Mouse (Mus musculus): Measurements from ENCODE around the gene Sox5. TPM values are rescaled to one million over a fixed set of nuclear protein-coding genes. Genes with fewer than 3 reads are reported as not detected.

The Sox5 gene
- polyA plus RNA-seq, 1 experiment from 2014 or later: 246 TPM

- WGBS: 90% methylated on average over 4 of the region's 4 CpGs
- no peak overlapping the region for H3K4me3 ChIP-seq (replicated peaks; ENCODE audit: low read length)
- H3K9me3 ChIP-seq (ENCODE audit: control insufficient read depth, low read length): no peaks in the 10 kb centered on the region
- no peaks in the 10 kb centered on the region for H3K36me3 ChIP-seq (ENCODE audit: control insufficient read depth, insufficient read depth)
- no peak overlapping the region for H3K9ac ChIP-seq (replicated peaks; ENCODE audit: low read depth, low read length)
- no peaks in the 10 kb centered on the region for H3K4me1 ChIP-seq (replicated peaks; ENCODE audit: control insufficient read depth, insufficient read depth, low read length)
- no peak for ATAC-seq
- no peaks in the 10 kb centered on the region for H3K27me3 ChIP-seq (replicated peaks; ENCODE audit: control insufficient read depth, insufficient read depth, low read length)
- no peak overlapping the region for H3K4me2 ChIP-seq (ENCODE audit: low read length)
- H3K27ac ChIP-seq (ENCODE audit: low read length): no peak overlapping the region
These were observed 458.4 kb downstream of the Sox5 start for GRCm38 (mm10) chr6:144323372-144323771.

- 73% methylated on average over 13 of the region's 13 CpGs for WGBS
- Histone ChIP-seq H3K27ac (ENCODE audit: low read length) (no peak overlapping the region), H3K9me3 (ENCODE audit: control insufficient read depth, low read length) (no peaks in the 10 kb centered on the region), H3K36me3 (ENCODE audit: control insufficient read depth, insufficient read depth) (no peaks in the 10 kb centered on the region), H3K27me3 (replicated peaks; ENCODE audit: control insufficient read depth, insufficient read depth, low read length) (no peaks in the 10 kb centered on the region), H3K9ac (replicated peaks; ENCODE audit: low read depth, low read length) (no peak overlapping the region), H3K4me2 (ENCODE audit: low read length) (no peak overlapping the region), H3K4me1 (replicated peaks; ENCODE audit: control insufficient read depth, insufficient read depth, low read length) (no peaks in the 10 kb centered on the region), H3K4me3 (replicated peaks; ENCODE audit: low read length) (no peak overlapping the region)
- ATAC-seq: peak; percentile 52
These were observed 459.3 kb downstream of the Sox5 start for GRCm38 (mm10) chr6:144322297-144323047.

- Histone ChIP-seq H3K36me3 (ENCODE audit: control insufficient read depth, insufficient read depth) (no peaks in the 10 kb centered on the region), H3K27ac (ENCODE audit: low read length) (no peak overlapping the region), H3K4me2 (ENCODE audit: low read length) (no peak overlapping the region), H3K9ac (replicated peaks; ENCODE audit: low read depth, low read length) (no peak overlapping the region), H3K27me3 (replicated peaks; ENCODE audit: control insufficient read depth, insufficient read depth, low read length) (no peaks in the 10 kb centered on the region), H3K4me3 (replicated peaks; ENCODE audit: low read length) (no peak overlapping the region), H3K9me3 (ENCODE audit: control insufficient read depth, low read length) (no peaks in the 10 kb centered on the region), H3K4me1 (replicated peaks; ENCODE audit: control insufficient read depth, insufficient read depth, low read length) (no peaks in the 10 kb centered on the region)
- no peak for ATAC-seq
These were observed 461.4 kb downstream of the Sox5 start for GRCm38 (mm10) chr6:144320327-144320726.

- H3K9ac ChIP-seq (replicated peaks; ENCODE audit: low read depth, low read length): no peak overlapping the region
- no peak overlapping the region for H3K4me3 ChIP-seq (replicated peaks; ENCODE audit: low read length)
- no peak overlapping the region for H3K27ac ChIP-seq (ENCODE audit: low read length)
- no peaks in the 10 kb centered on the region for H3K9me3 ChIP-seq (ENCODE audit: control insufficient read depth, low read length)
- no peak for ATAC-seq
- H3K4me1 ChIP-seq (replicated peaks; ENCODE audit: control insufficient read depth, insufficient read depth, low read length): no peaks in the 10 kb centered on the region
- no peak overlapping the region for H3K4me2 ChIP-seq (ENCODE audit: low read length)
- 68% methylated on average over 6 of the region's 6 CpGs for WGBS
- H3K36me3 ChIP-seq (ENCODE audit: control insufficient read depth, insufficient read depth): no peaks in the 10 kb centered on the region
- no peaks in the 10 kb centered on the region for H3K27me3 ChIP-seq (replicated peaks; ENCODE audit: control insufficient read depth, insufficient read depth, low read length)
These were observed 462.1 kb downstream of the Sox5 start for GRCm38 (mm10) chr6:144319717-144320116.

- peak overlapping the region; percentile 75 for H3K27ac ChIP-seq (ENCODE audit: low read length)
- ATAC-seq: peak; percentile 80
- peaks cover 18% of the 10 kb centered on the region for H3K4me1 ChIP-seq (replicated peaks; ENCODE audit: control insufficient read depth, insufficient read depth, low read length)
- H3K9me3 ChIP-seq (ENCODE audit: control insufficient read depth, low read length): no peaks in the 10 kb centered on the region
- H3K9ac ChIP-seq (replicated peaks; ENCODE audit: low read depth, low read length): no peak overlapping the region
- peak overlapping the region; percentile 32 for H3K4me2 ChIP-seq (ENCODE audit: low read length)
- WGBS: 18% methylated on average over 17 of the region's 17 CpGs
- H3K27me3 ChIP-seq (replicated peaks; ENCODE audit: control insufficient read depth, insufficient read depth, low read length): no peaks in the 10 kb centered on the region
- H3K4me3 ChIP-seq (replicated peaks; ENCODE audit: low read length): no peak overlapping the region
- no peaks in the 10 kb centered on the region for H3K36me3 ChIP-seq (ENCODE audit: control insufficient read depth, insufficient read depth)
These were observed 468.7 kb downstream of the Sox5 start for GRCm38 (mm10) chr6:144312781-144313754.

GRCm38 (mm10) chr6:144312282-144312780, 469.4 kb downstream of the Sox5 start:
- no peak overlapping the region for H3K4me2 ChIP-seq (ENCODE audit: low read length)
- no peaks in the 10 kb centered on the region for H3K9me3 ChIP-seq (ENCODE audit: control insufficient read depth, low read length)
- peak; percentile 34; the same call in 1 of the 2 replicates for ATAC-seq
- H3K27ac ChIP-seq (ENCODE audit: low read length): peak overlapping the region; percentile 63
- 28% methylated on average over 7 of the region's 7 CpGs for WGBS
- H3K27me3 ChIP-seq (replicated peaks; ENCODE audit: control insufficient read depth, insufficient read depth, low read length): no peaks in the 10 kb centered on the region
- H3K9ac ChIP-seq (replicated peaks; ENCODE audit: low read depth, low read length): no peak overlapping the region
- no peak overlapping the region for H3K4me3 ChIP-seq (replicated peaks; ENCODE audit: low read length)
- H3K36me3 ChIP-seq (ENCODE audit: control insufficient read depth, insufficient read depth): no peaks in the 10 kb centered on the region
- peaks cover 18% of the 10 kb centered on the region for H3K4me1 ChIP-seq (replicated peaks; ENCODE audit: control insufficient read depth, insufficient read depth, low read length)

- Histone ChIP-seq H3K4me1 (replicated peaks; ENCODE audit: control insufficient read depth, insufficient read depth, low read length) (peaks cover 18% of the 10 kb centered on the region), H3K9ac (replicated peaks; ENCODE audit: low read depth, low read length) (no peak overlapping the region), H3K9me3 (ENCODE audit: control insufficient read depth, low read length) (no peaks in the 10 kb centered on the region), H3K4me2 (ENCODE audit: low read length) (no peak overlapping the region), H3K4me3 (replicated peaks; ENCODE audit: low read length) (no peak overlapping the region), H3K36me3 (ENCODE audit: control insufficient read depth, insufficient read depth) (no peaks in the 10 kb centered on the region), H3K27me3 (replicated peaks; ENCODE audit: control insufficient read depth, insufficient read depth, low read length) (no peaks in the 10 kb centered on the region), H3K27ac (ENCODE audit: low read length) (peak overlapping the region; percentile 63)
- no peak for ATAC-seq
- WGBS: 44% methylated on average over 4 of the region's 4 CpGs
These were observed 470.0 kb downstream of the Sox5 start for GRCm38 (mm10) chr6:144311754-144312153.

GRCm38 (mm10) chr6:144309171-144309570, 472.6 kb downstream of the Sox5 start:
- Histone ChIP-seq H3K9me3 (ENCODE audit: control insufficient read depth, low read length) (no peaks in the 10 kb centered on the region), H3K27me3 (replicated peaks; ENCODE audit: control insufficient read depth, insufficient read depth, low read length) (no peaks in the 10 kb centered on the region), H3K4me1 (replicated peaks; ENCODE audit: control insufficient read depth, insufficient read depth, low read length) (peaks cover 18% of the 10 kb centered on the region), H3K4me2 (ENCODE audit: low read length) (no peak overlapping the region), H3K4me3 (replicated peaks; ENCODE audit: low read length) (no peak overlapping the region), H3K27ac (ENCODE audit: low read length) (peak overlapping the region; percentile 45), H3K36me3 (ENCODE audit: control insufficient read depth, insufficient read depth) (no peaks in the 10 kb centered on the region), H3K9ac (replicated peaks; ENCODE audit: low read depth, low read length) (no peak overlapping the region)
- ATAC-seq: no peak

GRCm38 (mm10) chr6:144307551-144308149, 474.1 kb downstream of the Sox5 start:
- no peaks in the 10 kb centered on the region for H3K36me3 ChIP-seq (ENCODE audit: control insufficient read depth, insufficient read depth)
- peak; percentile 88 for ATAC-seq
- H3K4me3 ChIP-seq (replicated peaks; ENCODE audit: low read length): no peak overlapping the region
- 80% methylated on average over 12 of the region's 12 CpGs for WGBS
- no peaks in the 10 kb centered on the region for H3K9me3 ChIP-seq (ENCODE audit: control insufficient read depth, low read length)
- H3K27me3 ChIP-seq (replicated peaks; ENCODE audit: control insufficient read depth, insufficient read depth, low read length): no peaks in the 10 kb centered on the region
- H3K9ac ChIP-seq (replicated peaks; ENCODE audit: low read depth, low read length): no peak overlapping the region
- no peak overlapping the region for H3K27ac ChIP-seq (ENCODE audit: low read length)
- no peak overlapping the region for H3K4me2 ChIP-seq (ENCODE audit: low read length)
- peaks cover 10% of the 10 kb centered on the region for H3K4me1 ChIP-seq (replicated peaks; ENCODE audit: control insufficient read depth, insufficient read depth, low read length)
